28 mouse cellular contexts compared by ENCODE assay signal in the genomic region with DNA sequence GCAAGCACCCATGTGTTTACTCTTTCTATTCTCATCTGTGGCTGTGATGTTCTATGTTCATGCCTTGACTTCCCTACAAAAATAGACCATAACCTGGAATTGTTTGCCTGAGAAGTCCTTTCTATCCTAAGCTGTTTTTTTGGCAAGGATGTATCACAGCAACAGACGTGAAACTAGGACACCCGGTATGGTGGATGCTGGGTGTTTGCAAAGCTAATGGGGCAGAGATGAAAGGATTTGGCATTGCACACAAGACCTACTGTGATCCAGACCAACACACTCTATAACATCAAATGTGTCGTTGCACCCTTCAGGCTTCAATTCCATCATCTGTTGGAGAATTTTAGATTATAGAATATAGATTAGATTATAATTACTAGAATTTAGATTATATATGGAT.
DNase-seq lines count a peak whose midpoint lies in the region; ATAC-seq lines count a peak whose summit lies in the region.
"Had no signal": no experiment of that assay in that cellular context is flagged by ENCODE, and none has a peak within 500 bp of the region (broad histone marks: within the 10 kb centered on the region; RNA-seq: fewer than 3 reads in every experiment).

No protein-coding gene starts in this region.

- H3K4me1 ChIP-seq in forebrain, embryonic 10.5 days, result no peaks in the 10 kb centered on the region
- H3K4me1 ChIP-seq: embryonic facial prominence, embryonic 10.5 days; embryonic facial prominence, embryonic 15.5 days; forebrain, embryonic 13.5 days; heart, embryonic 10.5 days; heart, embryonic 15.5 days; hindbrain, embryonic 12.5 days; limb, embryonic 13.5 days; lung, embryonic 15.5 days; midbrain, embryonic 12.5 days; neural tube, embryonic 13.5 days; stomach, embryonic 15.5 days had no signal

- no peaks in the 10 kb centered on the region for H3K36me3 ChIP-seq in forebrain, embryonic 10.5 days (replicated peaks)
- H3K36me3 ChIP-seq: embryonic facial prominence, embryonic 10.5 days; embryonic facial prominence, embryonic 15.5 days; heart, embryonic 10.5 days; heart, embryonic 15.5 days; hindbrain, embryonic 12.5 days; limb, embryonic 13.5 days; lung, embryonic 15.5 days; midbrain, embryonic 12.5 days; neural tube, embryonic 13.5 days; stomach, embryonic 15.5 days had no signal

- peak; percentile 54 for ATAC-seq in frontal cortex, adult (ENCODE audit: low TSS enrichment)
- ATAC-seq: forebrain, embryonic 13.5 days; intestine, postnatal 0 days had no signal

- no peak for DNase-seq in frontal cortex, postnatal 10 days (ENCODE audit: low spot score in 2 of 2)
- peak; percentile 70 for DNase-seq in brain, adult 2 months (ENCODE audit: low read depth, low spot score)
- DNase-seq in cerebellum, adult 8-10 months, result peak; percentile 12
- DNase-seq in cerebellum, postnatal 25 days, result peak; percentile 15 to 38
- DNase-seq in testis, postnatal 14 days (ENCODE audit: low spot score), result no peak
- no peak for DNase-seq in forebrain, embryonic 10.5 days (ENCODE audit: extremely low spot score, low spot score)
- DNase-seq: adrenal gland, postnatal 14 days; gastrocnemius, postnatal 25 days; heart, adult 11 months; kidney, adult 9 months; kidney, postnatal 10 days; layer of hippocampus, adult 9-11 months; right cerebral cortex, postnatal 25 days; thymus, adult 18-20 months; thymus, postnatal 25 days had no signal

- H3K27ac ChIP-seq in forebrain, embryonic 10.5 days, result no peak overlapping the region
- H3K27ac ChIP-seq: embryonic facial prominence, embryonic 10.5 days; embryonic facial prominence, embryonic 15.5 days; forebrain, embryonic 13.5 days; heart, embryonic 10.5 days; heart, embryonic 15.5 days; hindbrain, embryonic 12.5 days; limb, embryonic 13.5 days; lung, embryonic 15.5 days; midbrain, embryonic 12.5 days; neural tube, embryonic 13.5 days; stomach, embryonic 15.5 days had no signal

- no peaks in the 10 kb centered on the region for H3K9me3 ChIP-seq in forebrain, embryonic 10.5 days
- H3K9me3 ChIP-seq: embryonic facial prominence, embryonic 10.5 days; embryonic facial prominence, embryonic 15.5 days; forebrain, embryonic 13.5 days; heart, embryonic 10.5 days; heart, embryonic 15.5 days; hindbrain, embryonic 12.5 days; limb, embryonic 13.5 days; lung, embryonic 15.5 days; midbrain, embryonic 12.5 days; neural tube, embryonic 13.5 days; stomach, embryonic 15.5 days had no signal

- 88% methylated on average over 3 of the region's 3 CpGs for WGBS in forebrain, embryonic 10.5 days

- no peaks in the 10 kb centered on the region for H3K27me3 ChIP-seq in forebrain, embryonic 10.5 days (ENCODE audit: poor library complexity, severe bottlenecking)
- H3K27me3 ChIP-seq: embryonic facial prominence, embryonic 15.5 days; forebrain, embryonic 13.5 days; heart, embryonic 15.5 days; hindbrain, embryonic 12.5 days; limb, embryonic 13.5 days; lung, embryonic 15.5 days; midbrain, embryonic 12.5 days; neural tube, embryonic 13.5 days; stomach, embryonic 15.5 days had no signal

- no peak overlapping the region for H3K4me3 ChIP-seq in forebrain, embryonic 10.5 days
- H3K4me3 ChIP-seq: embryonic facial prominence, embryonic 10.5 days; embryonic facial prominence, embryonic 15.5 days; forebrain, embryonic 13.5 days; heart, embryonic 10.5 days; heart, embryonic 15.5 days; hindbrain, embryonic 12.5 days; limb, embryonic 13.5 days; lung, embryonic 15.5 days; midbrain, embryonic 12.5 days; neural tube, embryonic 13.5 days; stomach, embryonic 15.5 days had no signal

Comparison
In these comparisons a context has a peak if more than half of its experiments do, and no peak if none do; other contexts are left out.
1. DNase-seq: peak in brain, adult 2 months (single experiment), cerebellum, adult 8-10 months (single experiment) and cerebellum, postnatal 25 days (2 of 2); none in frontal cortex, postnatal 10 days (0 of 2), testis, postnatal 14 days (single experiment) and forebrain, embryonic 10.5 days (single experiment).